Mouse (Mus musculus) liver, embryonic 12.5 days (tissue): ENCODE data around the gene Traip. TPM values are rescaled to one million over a fixed set of nuclear protein-coding genes. Genes with fewer than 3 reads are reported as not detected.

Source experiments
- ATAC-seq: fragments of 200-750 bp; cut with Nextera tagmentation; 2 replicates; pipeline ENCODE4 v1.8.0; 2017; ENCODE audit warnings: moderate number of reproducible peaks, mild to moderate bottlenecking, moderate library complexity
- H3K27ac ChIP-seq: fragments of 300-500 bp; sonication (generic); 2 replicates; pipeline ENCODE4 v1.5.1; 2016; ENCODE audit warnings: mild to moderate bottlenecking
- H3K27me3 ChIP-seq: fragments of 300-500 bp; sonication (generic); replicated peaks from 2 replicates; pipeline ENCODE4 v1.6.1; 2016; ENCODE audit warnings: mild to moderate bottlenecking, moderate library complexity
- H3K36me3 ChIP-seq: fragments of 300-500 bp; sonication (generic); 2 replicates; pipeline ENCODE4 v1.6.1; 2016; ENCODE audit warnings: mild to moderate bottlenecking, moderate library complexity
- H3K4me1 ChIP-seq: fragments of 300-500 bp; sonication (generic); 2 replicates; pipeline ENCODE4 v1.6.1; 2016
- H3K4me2 ChIP-seq: fragments of 300-500 bp; sonication (generic); 2 replicates; pipeline ENCODE4 v1.6.1; 2016; ENCODE audit warnings: mild to moderate bottlenecking, moderate library complexity
- H3K4me3 ChIP-seq: fragments of 300-500 bp; sonication (generic); 2 replicates; pipeline ENCODE4 v1.5.1; 2016; ENCODE audit warnings: mild to moderate bottlenecking, moderate library complexity
- H3K9ac ChIP-seq: fragments of 300-500 bp; sonication (generic); 2 replicates; pipeline ENCODE4 v1.6.1; 2016; ENCODE audit warnings: mild to moderate bottlenecking, moderate library complexity
- H3K9me3 ChIP-seq: fragments of 300-500 bp; sonication (generic); replicated peaks from 2 replicates; pipeline ENCODE4 v1.6.1; 2016; ENCODE audit warnings: mild to moderate bottlenecking, moderate library complexity
- WGBS: fragments of 180-500 bp; shearing (Covaris S2); methylation state at CpG from one replicate; pipeline ENCODE4 v1.1.7; 2016; ENCODE audit not compliant: insufficient replicate concordance; 5-methylcytosine and 5-hydroxymethylcytosine counted together
- polyA plus RNA-seq: library from polyadenylated mRNA; unstranded; fragments of >200 nt; fragmentation: Nextera tagmentation; extraction: Ambion mirVana; gene quantifications from 2 replicates; pipeline ENCODE4 v1.2.1, GENCODE M21; 2016

Traip gene
- polyA plus RNA-seq, 1 experiment from 2014 or later, result 22.2 TPM

DNA sequence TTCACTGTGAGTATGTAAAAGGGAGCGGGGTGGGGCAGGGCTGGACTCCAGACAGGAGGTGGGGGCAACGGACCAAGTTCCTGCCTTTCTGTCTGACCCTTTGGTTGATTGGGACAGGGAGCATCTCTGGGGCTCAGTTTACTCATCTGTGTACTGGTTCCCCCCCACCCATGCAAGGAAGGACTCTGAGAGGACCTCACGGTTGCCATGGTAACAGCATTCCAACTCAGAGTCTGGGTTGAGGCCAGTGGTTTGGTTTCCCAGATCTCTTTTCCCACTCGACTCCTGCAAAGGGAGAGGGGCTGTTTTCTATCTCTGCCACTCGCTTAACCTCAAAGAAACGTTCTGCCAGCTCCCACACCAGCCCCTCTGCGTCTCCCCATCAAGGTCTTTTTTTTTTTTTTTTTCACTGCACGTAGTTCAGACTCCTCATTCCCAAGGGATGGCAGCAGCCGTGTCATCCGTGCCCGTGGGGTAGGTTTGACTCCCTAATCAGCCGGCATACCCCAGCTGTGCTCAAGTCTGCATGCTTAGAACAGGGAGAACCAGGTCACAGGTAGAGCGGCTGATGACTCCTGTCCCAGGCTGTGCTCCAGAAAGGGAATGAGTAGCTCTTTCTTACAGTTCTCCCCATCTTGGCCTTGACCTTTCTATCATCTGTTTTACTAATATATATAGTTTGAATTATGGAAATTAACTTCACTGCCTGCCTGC lies 31.9 kb upstream of the Traip start:
- H3K9me3 ChIP-seq, result no peaks in the 10 kb centered on the region
- no peaks in the 10 kb centered on the region for H3K36me3 ChIP-seq
- 39% methylated on average over 13 of the region's 13 CpGs for WGBS
- H3K27ac ChIP-seq, result no peak overlapping the region
- H3K27me3 ChIP-seq, result peaks cover 68% of the 10 kb centered on the region
- no peak overlapping the region for H3K4me3 ChIP-seq
- no peaks in the 10 kb centered on the region for H3K4me1 ChIP-seq
- no peak for ATAC-seq
- H3K4me2 ChIP-seq, result no peak overlapping the region
- no peak overlapping the region for H3K9ac ChIP-seq

DNA sequence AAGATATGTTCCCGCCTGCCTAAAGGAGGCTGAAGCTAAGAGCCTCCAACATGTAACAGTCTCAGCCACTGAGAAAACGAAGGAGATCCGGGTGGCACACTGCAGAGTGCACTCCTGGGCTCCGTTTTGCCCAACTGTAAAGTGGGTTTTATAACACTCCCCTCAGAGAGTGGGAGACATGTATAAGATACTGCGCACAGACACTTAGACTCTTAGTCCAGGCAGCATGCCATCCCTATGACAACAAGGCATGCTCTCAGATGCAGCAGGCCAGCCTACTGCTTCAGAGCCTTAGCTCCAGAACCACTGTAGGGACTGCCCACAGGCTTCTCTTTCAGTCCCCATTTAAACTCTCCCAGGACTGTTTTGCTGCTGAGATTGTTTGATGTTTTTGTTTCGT lies 31.1 kb upstream of the Traip start:
- H3K4me2 ChIP-seq, result no peak overlapping the region
- WGBS, result 55% methylated on average over 6 of the region's 6 CpGs
- peaks cover 70% of the 10 kb centered on the region for H3K27me3 ChIP-seq
- H3K9me3 ChIP-seq, result no peaks in the 10 kb centered on the region
- H3K4me3 ChIP-seq, result no peak overlapping the region
- no peaks in the 10 kb centered on the region for H3K36me3 ChIP-seq
- H3K9ac ChIP-seq, result no peak overlapping the region
- ATAC-seq, result no peak
- no peak overlapping the region for H3K27ac ChIP-seq
- peaks cover 3% of the 10 kb centered on the region; the same call in 1 of the 2 replicates for H3K4me1 ChIP-seq

DNA sequence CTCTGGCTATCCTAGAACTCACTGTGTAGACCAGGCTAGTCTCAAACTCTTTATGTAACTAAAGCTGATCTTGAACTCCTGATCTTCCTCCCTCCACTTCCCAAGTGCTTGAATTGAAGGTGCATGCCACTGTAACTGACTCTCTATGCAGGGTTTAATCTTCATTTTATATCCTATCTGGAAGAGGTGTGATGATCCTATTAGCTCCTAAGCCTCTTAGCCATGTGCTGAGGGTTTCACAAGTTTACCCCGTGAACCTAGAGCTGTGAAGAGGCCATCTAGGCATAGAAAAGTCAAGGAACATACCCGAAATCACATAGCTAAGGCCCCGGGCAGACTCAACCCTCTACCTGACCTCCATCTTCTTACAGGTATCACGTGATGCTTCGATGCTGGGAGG lies 30.5 kb upstream of the Traip start:
- no peak overlapping the region for H3K4me2 ChIP-seq
- H3K4me3 ChIP-seq, result no peak overlapping the region
- H3K4me1 ChIP-seq, result peaks cover 3% of the 10 kb centered on the region; the same call in 1 of the 2 replicates
- no peaks in the 10 kb centered on the region for H3K36me3 ChIP-seq
- peaks cover 70% of the 10 kb centered on the region for H3K27me3 ChIP-seq
- H3K27ac ChIP-seq, result no peak overlapping the region
- no peak for ATAC-seq
- H3K9ac ChIP-seq, result no peak overlapping the region
- 64% methylated on average over 5 of the region's 5 CpGs for WGBS
- no peaks in the 10 kb centered on the region for H3K9me3 ChIP-seq

DNA sequence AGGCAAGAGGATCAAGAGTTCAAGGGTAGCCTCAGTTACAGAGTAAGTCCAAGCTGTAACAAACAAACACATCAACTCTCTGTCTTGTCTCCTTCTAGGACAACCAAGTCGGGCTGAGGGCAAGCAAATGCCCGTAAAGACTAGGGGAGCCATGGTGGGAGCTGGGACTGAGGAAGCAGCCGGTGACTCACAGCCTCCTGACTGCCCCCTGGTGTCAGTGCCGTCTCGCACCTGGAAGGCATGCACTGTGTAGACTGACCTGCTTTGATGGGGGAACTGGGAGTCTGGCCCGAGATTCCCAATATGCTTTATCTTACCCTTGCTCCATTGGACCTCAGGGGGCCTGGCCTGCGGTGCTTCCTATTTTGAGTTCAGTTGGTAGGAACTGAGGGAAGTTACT lies 26.9 kb upstream of the Traip start:
- H3K27me3 ChIP-seq, result peaks cover 55% of the 10 kb centered on the region
- 24% methylated on average over 7 of the region's 7 CpGs for WGBS
- ATAC-seq, result no peak
- H3K9ac ChIP-seq, result no peak overlapping the region
- H3K4me2 ChIP-seq, result no peak overlapping the region
- H3K4me3 ChIP-seq, result no peak overlapping the region
- H3K27ac ChIP-seq, result no peak overlapping the region
- H3K4me1 ChIP-seq, result peaks cover 7% of the 10 kb centered on the region; the same call in 1 of the 2 replicates
- H3K9me3 ChIP-seq, result no peaks in the 10 kb centered on the region
- H3K36me3 ChIP-seq, result no peaks in the 10 kb centered on the region

DNA sequence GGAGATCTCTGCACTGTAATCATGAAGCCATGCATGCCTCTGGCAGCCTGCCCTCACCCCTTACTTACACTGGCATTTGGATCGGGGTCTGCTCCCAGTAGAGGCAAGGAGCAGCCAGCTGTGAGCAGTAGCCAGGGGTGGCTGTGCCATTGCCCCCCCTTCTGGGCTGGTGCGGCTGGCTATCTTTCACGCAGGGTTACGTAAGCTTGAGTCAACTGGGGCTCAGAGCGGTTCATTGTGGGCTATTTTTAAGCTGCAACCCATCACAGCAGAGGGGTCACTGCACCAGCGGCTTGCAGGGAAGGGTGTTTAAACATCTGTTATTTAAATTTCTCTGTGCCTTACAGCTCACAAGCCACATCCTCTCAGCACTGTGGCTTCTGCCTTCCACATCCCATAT lies 26.0 kb upstream of the Traip start:
- H3K27ac ChIP-seq, result no peak overlapping the region
- H3K9me3 ChIP-seq, result no peaks in the 10 kb centered on the region
- H3K9ac ChIP-seq, result no peak overlapping the region
- H3K4me2 ChIP-seq, result no peak overlapping the region
- H3K4me1 ChIP-seq, result peaks cover 11% of the 10 kb centered on the region; the same call in 1 of the 2 replicates
- ATAC-seq, result peak; percentile 15; the same call in 1 of the 2 replicates
- H3K4me3 ChIP-seq, result no peak overlapping the region
- peaks cover 53% of the 10 kb centered on the region for H3K27me3 ChIP-seq
- WGBS, result 39% methylated on average over 6 of the region's 6 CpGs
- H3K36me3 ChIP-seq, result no peaks in the 10 kb centered on the region

DNA sequence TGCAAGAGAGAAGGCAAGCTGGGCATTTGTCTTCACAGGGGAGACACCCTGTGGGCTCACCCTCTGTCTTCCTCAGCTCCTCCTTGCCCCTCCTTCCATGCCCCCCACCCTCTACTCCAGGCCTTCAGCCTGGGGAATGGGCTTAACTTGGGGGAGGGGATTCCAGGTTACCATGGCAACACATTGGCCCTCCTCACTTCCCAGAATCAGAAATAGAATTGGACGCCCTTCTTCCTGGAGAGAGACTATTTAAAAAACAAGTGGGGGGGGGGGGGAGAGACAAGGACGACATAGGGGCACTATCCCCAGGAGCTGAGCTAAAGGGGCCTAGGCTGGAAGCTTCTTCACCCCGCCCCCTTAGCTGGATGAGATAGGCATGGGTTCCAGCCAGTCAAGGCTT lies 24.7 kb upstream of the Traip start:
- no peak overlapping the region for H3K27ac ChIP-seq
- H3K36me3 ChIP-seq, result no peaks in the 10 kb centered on the region
- H3K4me2 ChIP-seq, result no peak overlapping the region
- peaks cover 11% of the 10 kb centered on the region; the same call in 1 of the 2 replicates for H3K4me1 ChIP-seq
- no peaks in the 10 kb centered on the region for H3K9me3 ChIP-seq
- no peak for ATAC-seq
- peaks cover 49% of the 10 kb centered on the region for H3K27me3 ChIP-seq
- no peak overlapping the region for H3K9ac ChIP-seq
- 34% methylated on average over 3 of the region's 3 CpGs for WGBS
- H3K4me3 ChIP-seq, result no peak overlapping the region

DNA sequence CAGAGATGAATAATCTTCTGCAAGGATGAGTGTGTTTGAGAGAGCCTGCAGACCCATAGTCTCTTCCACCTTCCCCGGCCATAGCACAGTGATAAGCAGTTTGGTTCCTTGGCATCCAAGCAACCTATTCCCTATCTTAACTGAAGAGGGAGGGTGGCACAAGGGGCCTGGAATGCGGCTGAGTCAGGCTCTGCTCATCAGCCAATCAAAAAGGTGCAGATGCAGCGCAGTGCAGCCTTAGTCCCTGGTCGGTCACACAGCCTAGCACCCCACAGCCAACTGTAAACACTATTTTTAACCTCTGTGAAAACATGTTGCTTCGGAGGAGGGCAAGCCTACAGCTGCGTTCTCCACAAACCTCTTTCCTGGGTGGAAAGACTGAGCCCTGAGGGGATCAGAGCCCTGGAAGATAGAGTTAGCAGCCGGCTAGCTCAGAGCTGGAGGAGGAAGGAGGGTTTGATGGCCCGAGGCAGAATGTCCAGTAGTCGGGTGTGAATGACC lies 23.0 kb upstream of the Traip start:
- ATAC-seq, result no peak
- Histone ChIP-seq H3K27ac (no peak overlapping the region), H3K27me3 (peaks cover 64% of the 10 kb centered on the region), H3K4me3 (no peak overlapping the region), H3K9me3 (no peaks in the 10 kb centered on the region), H3K36me3 (no peaks in the 10 kb centered on the region), H3K9ac (no peak overlapping the region), H3K4me1 (peaks cover 11% of the 10 kb centered on the region; the same call in 1 of the 2 replicates), H3K4me2 (no peak overlapping the region)
- WGBS, result 35% methylated on average over 9 of the region's 9 CpGs

DNA sequence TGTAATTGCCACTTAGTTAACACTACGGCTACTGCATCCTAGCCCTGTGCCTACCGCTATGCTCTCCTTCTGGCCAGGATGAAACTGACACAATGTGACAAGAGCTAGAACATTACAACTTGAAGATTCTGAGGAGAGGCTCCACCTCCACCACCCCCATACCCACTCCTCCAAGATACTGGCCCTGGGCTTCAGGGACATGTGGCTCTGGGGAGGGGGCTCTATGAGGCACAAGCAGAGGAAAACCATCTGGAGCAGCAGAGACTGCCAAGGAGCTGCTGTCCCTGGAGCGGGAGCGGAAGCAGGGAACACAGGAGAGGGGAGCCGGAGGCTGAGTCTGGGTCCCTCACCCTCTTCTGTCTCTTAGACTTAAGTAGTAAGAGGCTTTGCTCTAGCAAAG lies 22.2 kb upstream of the Traip start:
- Histone ChIP-seq H3K27me3 (peaks cover 70% of the 10 kb centered on the region), H3K27ac (no peak overlapping the region), H3K4me2 (no peak overlapping the region), H3K9me3 (no peaks in the 10 kb centered on the region), H3K9ac (no peak overlapping the region), H3K4me1 (peaks cover 11% of the 10 kb centered on the region; the same call in 1 of the 2 replicates), H3K4me3 (no peak overlapping the region), H3K36me3 (no peaks in the 10 kb centered on the region)
- no peak for ATAC-seq
- WGBS, result 80% methylated on average over 5 of the region's 5 CpGs

DNA sequence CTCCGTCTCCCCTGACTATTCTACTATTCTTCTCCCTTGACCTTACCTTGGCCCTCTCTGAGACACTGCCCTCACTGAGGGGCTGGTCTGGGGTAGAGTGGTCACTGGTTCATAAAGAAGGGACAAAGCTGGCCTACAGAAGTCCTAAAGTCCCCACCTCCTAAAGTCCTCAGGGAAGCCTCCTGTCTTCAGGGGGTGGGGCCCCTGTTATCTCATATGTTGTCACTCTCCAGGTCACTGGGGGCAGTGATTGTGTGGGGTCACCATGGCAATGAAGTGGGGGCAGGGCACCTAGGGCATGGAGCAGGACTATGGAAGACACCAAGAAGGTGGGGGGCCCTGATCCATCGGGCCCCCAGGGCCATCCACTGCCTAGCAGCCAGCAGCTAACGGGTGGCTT lies 21.8 kb upstream of the Traip start, which contains the start of gene Actl11:
Gene Actl11, plus strand, starts transcription at position 301 of the 400 bp plus-strand sequence.
- Histone ChIP-seq H3K9ac (no peak within 1 kb of the TSS), H3K27me3 (peaks cover 71% of the 10 kb centered on the region), H3K4me1 (peaks cover 11% of the 10 kb centered on the region; the same call in 1 of the 2 replicates), H3K36me3 (no peaks in the 10 kb centered on the region), H3K27ac (no peak within 1 kb of the TSS), H3K4me2 (no peak within 1 kb of the TSS), H3K9me3 (no peaks in the 10 kb centered on the region), H3K4me3 (no peak within 1 kb of the TSS)
- ATAC-seq, result no peak; the same call in 1 of the 2 replicates
- 57% methylated on average over 3 of the region's 3 CpGs for WGBS

DNA sequence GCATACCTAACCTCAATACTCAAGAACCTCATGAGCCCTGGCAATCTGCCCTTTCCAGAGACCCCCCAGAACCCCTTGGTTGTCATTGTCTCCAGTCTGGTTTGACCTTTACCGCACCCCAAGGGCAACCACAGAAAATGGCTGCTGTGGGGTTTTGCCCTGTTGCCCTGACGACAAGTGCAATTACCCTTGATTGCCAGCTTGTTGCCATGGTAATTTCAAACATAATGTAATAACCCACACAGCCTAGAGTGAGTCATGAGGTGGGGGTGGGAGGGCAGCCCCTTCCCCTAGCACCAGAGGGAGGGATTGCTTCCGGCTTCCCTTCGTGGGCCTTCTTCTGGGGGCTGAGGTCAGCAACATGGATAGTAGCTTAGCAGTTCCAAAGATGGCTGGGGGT lies 17.7 kb upstream of the Traip start:
- no peak overlapping the region for H3K9ac ChIP-seq
- ATAC-seq, result no peak
- no peaks in the 10 kb centered on the region for H3K36me3 ChIP-seq
- no peak overlapping the region for H3K27ac ChIP-seq
- peaks cover 17% of the 10 kb centered on the region for H3K4me1 ChIP-seq
- no peak overlapping the region for H3K4me3 ChIP-seq
- H3K4me2 ChIP-seq, result no peak overlapping the region
- peaks cover 86% of the 10 kb centered on the region for H3K27me3 ChIP-seq
- WGBS, result 69% methylated on average over 4 of the region's 4 CpGs
- no peaks in the 10 kb centered on the region for H3K9me3 ChIP-seq

DNA sequence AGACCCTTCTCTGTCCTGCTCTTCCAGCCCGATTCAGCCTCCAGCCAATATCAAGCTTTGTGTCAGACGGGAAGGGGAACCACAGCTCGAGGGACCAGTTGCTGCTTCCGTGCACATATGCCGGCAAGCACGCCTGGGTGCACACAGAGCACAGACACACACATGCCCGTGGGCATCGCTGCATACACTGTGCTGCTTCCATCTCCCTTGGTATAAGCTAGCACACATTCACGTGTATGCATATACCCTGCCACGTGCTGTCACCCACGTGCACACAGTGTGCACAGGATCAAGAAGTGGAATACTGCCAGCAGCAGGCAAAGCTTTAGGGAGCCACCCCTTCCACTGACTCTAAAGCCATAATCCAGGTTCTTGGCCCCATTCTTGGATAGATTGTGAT lies 15.8 kb upstream of the Traip start:
- Histone ChIP-seq H3K4me2 (no peak overlapping the region), H3K9ac (no peak overlapping the region), H3K4me1 (peaks cover 10% of the 10 kb centered on the region), H3K9me3 (no peaks in the 10 kb centered on the region), H3K27ac (no peak overlapping the region), H3K36me3 (no peaks in the 10 kb centered on the region), H3K4me3 (no peak overlapping the region), H3K27me3 (peaks cover 91% of the 10 kb centered on the region)
- 77% methylated on average over 11 of the region's 11 CpGs for WGBS
- ATAC-seq, result no peak

DNA sequence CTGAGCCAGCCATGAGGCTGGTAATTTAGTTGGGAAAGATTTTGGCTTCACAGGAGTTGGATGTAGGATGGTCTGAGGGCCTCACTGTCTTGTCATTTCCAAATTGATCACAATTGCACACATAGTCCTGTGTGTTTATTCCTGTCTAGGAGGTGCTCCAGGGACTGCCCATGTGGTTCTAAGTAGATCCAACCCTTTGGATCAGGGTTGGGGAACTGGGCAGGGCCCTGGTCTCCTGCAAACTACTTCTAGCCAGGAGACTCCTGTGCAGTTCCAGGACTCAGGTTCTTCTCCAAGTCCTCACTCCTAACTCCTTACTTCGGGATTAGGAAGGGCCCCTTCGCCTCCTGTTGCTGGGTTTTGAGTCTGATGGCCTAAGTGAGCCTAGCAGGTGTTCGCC lies 14.6 kb upstream of the Traip start, which contains the start of gene Camkv:
Gene Camkv, plus strand, starts transcription at position 301 of the 400 bp plus-strand sequence.
- H3K27ac ChIP-seq, result no peak within 1 kb of the TSS
- no peaks in the 10 kb centered on the region for H3K9me3 ChIP-seq
- no peak for ATAC-seq
- peak within 1 kb of the TSS; percentile 68 for H3K4me2 ChIP-seq
- H3K27me3 ChIP-seq, result peaks cover 96% of the 10 kb centered on the region
- 38% methylated on average over 3 of the region's 3 CpGs for WGBS
- H3K4me1 ChIP-seq, result peaks cover 10% of the 10 kb centered on the region
- peak within 1 kb of the TSS; percentile 40 for H3K4me3 ChIP-seq
- H3K36me3 ChIP-seq, result no peaks in the 10 kb centered on the region
- H3K9ac ChIP-seq, result peak within 1 kb of the TSS; percentile 48; the same call in 1 of the 2 replicates
